Mouse (Mus musculus) thymus, adult 2 months (tissue): ENCODE data around the gene Dad1.

Experiments
- CTCF ChIP-seq: fragments of 200-500 bp; IDR thresholded peaks from 2 replicates; pipeline ENCODE4 v1.5.1; 2012; ENCODE audit warnings: mild to moderate bottlenecking, control low read depth, low read length, moderate library complexity, borderline replicate concordance; ENCODE audit not compliant: control insufficient read depth, poor library complexity, insufficient read depth; ENCODE audit errors: extremely low read depth
- POLR2A ChIP-seq: fragments of 200-500 bp; IDR thresholded peaks from 2 replicates; pipeline ENCODE4 v1.6.1; 2012; ENCODE audit warnings: mild to moderate bottlenecking, low read length, control low read depth, moderate library complexity; ENCODE audit not compliant: control insufficient read depth, poor library complexity, insufficient read depth; ENCODE audit errors: extremely low read depth

DNA sequence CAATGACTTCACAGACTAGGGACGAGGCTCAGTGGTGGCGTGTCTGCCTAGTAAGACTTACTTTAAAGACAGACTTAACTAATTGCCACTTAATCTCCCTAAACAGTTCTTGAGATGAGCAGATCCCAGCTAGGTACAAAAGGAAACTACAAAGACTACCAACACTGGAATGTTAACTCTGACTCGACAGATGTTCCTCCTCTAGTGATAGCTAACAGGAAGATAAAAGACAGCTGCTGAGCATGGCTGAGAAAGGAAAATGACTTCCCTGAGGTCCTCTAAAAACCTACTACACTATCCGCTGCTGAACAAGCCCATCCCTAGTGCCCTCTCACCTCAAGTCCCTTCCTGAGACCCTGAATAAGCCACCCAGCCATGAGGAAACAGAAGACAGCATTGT, 3.8 kb downstream of the Dad1 start:
- TF ChIP-seq CTCF, result no peak
- no peak for TF ChIP-seq POLR2A
